Mouse (Mus musculus) cerebellum, adult 11-12 months (tissue): Measurements from ENCODE around the gene Mterf1a.
A peak's percentile ranks its signal among the peaks of the same experiment; 100 is the strongest.
"Not testable (repeated sequence)": the region's sequence is repeated elsewhere in the genome, so short reads cannot be mapped to it uniquely, and the experiment has no call there.

Experiments used
- DNase-seq: peaks from one replicate; pipeline ENCODE4 v3.0.0; 2022

The Mterf1a gene

DNA sequence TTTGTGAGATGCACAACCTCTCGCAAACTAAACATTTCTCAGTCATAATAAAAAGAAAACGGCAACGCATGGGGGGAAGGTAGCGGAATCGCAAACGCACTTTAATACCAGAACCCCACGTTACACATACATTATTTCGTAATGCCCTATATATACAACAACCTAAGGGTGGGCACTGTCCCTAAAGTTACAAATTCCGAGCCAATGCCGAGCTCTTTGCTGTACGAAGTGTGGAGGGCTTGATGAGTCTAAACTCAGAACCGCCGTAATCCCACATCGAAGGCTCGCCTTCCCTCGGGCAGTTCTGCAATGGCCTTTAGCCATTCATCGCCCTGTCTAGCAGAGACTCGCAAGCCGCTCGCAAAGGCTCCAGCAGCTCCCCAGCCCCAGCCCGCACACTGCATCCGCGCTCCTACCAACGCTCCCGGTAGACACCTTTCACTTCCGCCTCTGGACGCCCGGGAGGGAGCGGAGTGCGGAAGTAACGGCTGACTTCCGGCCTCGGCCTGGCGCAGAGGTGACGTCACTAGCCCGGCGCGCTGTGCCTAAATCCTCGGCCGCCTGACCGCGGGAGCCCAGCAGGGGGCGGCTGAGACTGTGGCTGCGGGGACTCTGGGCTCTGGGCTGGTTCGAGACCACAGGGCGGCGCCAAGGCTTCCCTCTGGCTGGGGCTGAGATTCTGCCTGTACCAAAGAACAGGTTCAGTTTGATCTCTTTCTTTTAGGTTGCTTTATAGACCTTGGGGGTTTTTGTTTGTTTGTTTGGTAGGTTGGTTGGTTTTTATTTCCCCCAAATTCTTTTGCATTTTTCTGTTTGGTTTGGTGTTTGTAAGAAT, at the start of gene Mterf1a:
TSS of gene Mterf1a (minus strand) at position 475 of the 835 bp plus-strand sequence.
- peak; percentile 67 for DNase-seq

DNA sequence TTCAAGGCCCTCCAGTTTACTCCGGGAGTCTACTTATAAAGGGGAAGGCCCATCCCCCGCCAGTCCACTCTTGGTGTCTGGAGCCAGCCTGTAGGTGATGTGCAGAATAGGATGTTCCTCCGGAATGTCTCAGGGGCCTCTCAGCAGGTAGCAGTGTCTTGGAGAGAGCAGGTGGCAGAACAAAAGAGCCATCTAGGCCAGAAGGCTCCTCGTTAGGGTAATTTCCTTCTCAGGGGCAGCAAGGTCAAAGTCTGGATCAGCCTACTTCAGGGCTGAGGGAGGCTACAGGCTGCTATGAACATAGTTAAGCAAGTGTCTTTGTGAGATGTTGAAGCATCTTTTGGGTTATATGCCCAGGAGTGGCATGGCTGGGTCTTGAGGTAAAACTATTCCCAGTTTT, 49.4 kb upstream of the Mterf1a start:
- DNase-seq, result not testable (repeated sequence)

DNA sequence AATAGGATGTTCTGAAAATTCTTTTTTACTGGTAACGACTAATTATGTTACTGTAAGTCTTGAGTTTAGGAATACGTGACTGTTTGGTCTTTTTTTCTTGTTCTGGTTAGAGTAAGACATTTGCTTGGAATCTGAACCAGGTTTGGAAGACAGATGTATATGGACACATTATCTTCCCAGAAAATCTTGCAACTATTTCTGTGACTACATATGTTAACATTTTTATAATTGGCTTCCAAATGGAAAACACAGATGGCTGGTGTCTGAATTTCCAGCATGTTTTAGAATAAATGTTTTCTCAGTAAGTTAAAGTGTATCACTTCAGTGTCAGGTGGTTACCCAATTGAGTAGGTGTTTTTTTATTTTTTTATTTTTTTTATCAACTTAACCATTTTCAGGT, 47.5 kb upstream of the Mterf1a start:
- DNase-seq, result no peak

DNA sequence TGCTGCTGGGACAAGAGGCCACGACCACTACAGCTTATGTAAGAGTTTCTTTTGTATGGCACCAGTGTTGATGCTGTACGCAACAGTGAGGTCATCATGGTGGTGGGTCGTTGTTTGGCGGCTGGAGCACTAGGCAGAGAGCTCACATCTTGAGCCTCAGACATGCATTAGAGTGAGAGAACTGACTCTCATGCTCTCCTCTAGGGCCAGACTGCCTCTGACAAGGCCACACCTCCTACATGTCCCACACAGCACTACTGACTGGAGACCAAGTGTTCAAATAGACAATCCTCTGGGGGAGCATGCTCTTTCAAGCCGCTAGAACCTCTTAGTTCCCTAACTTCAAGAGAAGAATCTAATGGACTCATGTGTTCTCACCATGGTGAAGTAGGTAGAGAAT, 45.6 kb upstream of the Mterf1a start:
- no peak for DNase-seq

DNA sequence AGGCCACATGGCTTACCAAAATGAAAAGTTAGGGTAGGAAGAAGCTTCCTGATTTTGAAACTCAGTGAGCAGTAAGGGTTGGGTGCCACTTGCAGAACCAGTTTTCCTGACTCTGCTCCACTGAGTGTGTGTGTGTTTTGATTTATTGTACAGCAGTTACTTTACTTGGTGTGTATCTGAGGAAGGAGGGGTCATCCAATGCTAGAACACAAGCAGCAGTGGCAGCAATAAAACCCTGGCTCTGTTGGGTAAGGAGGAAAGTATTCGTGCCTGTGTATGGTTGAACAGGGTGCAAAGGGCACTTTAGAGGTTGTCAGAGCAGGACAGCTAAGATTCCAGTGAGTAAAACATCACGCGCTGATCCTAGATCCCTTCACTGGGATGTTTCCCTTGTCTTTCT, 45.2 kb upstream of the Mterf1a start:
- DNase-seq, result no peak

DNA sequence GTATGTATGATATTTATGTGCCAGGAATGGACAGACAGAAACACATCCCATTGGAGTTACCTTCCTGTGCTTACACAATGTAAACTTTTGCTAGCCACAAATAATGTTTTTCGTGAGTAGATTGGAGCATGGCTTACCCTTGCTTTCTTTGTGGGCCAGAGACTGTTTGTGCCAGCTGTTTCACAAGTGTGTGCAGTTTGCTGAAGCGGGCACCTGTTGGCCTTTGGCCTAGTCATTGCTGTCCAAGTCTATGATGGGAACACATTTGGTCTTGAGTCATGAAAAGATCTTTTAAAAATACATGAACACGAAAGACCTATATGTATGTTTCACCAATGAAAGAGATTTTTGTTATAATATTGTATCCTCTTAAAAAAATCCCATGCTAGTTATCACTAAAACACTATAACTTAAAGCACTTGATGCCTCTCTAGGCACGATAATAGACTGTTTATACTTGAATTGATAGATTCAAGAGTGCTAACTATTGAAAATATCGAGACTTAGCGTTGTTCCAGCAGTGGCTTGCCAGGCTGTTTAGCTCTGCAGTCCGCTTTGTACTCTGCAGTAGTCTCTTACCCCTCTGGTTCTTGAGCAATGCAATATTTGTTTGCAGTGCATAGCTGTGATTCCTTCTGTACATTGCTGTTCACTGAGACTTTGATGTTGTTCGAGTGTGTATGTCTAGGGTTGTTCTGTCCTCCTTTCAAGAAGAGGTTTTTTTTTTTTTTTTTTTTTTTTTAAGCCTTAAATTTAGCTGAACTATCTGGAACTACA, 42.2 kb upstream of the Mterf1a start:
- no peak for DNase-seq

DNA sequence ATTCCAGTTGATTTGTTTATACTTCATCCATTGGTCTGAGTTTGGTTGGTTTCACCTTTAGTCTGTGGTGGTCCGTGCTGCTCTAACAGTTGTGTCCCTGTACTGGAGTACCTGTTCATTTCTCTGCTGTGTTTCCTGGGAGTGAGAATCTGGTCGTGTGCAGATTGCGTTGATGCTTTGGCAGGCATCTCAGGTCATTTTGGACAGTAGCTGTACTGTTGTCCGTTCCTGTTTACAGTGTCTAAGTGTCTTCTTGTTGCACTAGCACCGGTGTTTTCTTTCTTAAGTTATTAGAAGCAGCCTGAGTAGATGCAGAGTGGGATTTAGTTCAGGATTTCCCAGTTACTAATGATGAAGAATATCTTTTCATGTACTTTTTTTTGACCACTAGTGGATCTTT, 41.5 kb upstream of the Mterf1a start:
- no peak for DNase-seq

DNA sequence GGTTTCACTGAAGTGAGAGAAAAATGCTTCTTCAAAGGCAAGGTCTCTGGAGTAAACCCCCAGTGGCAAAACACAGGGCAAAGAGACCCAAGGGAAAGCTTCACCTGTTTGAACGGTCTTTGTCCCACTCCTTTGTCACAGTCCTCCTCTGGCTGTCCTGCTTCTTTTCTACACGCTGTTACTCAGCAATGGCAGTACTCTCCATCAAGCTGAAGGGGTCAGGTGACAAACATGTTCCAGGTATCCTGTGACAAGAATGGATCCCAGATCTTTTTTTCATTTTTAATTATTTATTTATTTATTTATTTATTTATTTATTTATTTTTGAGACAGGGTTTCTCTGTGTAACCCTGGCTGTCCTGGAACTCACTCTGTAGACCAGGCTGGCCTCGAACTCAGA, 39.8 kb upstream of the Mterf1a start:
- DNase-seq, result no peak

DNA sequence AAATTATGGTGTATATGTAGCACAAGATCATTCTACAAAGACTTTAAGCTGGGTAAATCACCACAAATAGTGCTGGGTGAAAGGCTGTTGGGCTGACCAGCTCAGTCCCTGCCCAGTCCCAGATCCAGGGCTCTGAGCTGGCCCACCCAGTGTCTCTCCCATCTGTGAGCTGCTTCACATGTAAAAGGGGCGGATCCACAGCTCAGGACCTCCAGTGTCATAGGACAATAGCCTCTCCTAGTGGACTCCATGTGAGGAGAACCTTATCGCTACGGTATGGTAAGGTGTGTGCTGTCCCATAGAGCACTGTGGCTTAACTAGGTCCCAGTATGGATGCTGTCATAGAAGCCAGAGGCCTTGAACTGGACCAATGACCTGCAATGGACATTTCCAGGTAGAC, 37.9 kb upstream of the Mterf1a start:
- DNase-seq, result no peak

DNA sequence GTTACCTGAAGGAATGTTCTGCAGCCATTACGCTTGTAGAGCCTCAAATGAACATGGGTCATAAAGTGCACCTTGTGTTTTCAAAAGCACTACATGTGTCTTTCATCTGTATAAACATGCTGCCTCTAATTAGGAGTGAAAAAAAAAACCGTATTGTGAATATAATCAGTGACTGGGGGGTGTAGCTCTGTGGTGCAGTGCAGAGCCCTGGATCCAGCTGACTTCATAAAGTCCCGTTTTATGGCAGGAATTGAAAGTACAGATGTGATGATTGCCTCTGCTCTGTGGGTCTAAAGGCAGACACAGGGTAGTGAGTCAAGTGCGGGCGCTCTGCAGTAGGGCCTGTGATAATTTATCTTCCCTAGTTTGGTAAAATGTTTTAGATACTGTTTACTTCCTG, 37.0 kb upstream of the Mterf1a start:
- DNase-seq, result no peak

DNA sequence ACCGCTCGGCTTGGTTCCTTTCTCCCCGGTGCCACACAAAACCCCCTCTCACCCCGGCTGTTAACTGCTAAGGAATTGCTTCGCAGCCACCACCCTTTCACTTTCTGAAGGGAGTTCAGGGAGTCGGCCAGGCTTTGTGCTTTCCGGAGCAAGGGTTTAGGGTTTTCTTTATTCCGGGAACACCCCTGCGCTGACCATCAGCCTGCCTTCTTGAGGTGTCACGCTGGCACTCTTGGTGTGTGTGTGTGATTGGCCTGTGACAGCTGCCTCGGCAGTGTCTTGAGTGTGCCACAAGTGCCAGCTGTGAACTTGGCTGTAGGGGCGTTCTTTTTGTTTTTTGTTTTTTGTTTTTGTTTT, 34.9 kb upstream of the Mterf1a start:
- DNase-seq, result peak; percentile 32

DNA sequence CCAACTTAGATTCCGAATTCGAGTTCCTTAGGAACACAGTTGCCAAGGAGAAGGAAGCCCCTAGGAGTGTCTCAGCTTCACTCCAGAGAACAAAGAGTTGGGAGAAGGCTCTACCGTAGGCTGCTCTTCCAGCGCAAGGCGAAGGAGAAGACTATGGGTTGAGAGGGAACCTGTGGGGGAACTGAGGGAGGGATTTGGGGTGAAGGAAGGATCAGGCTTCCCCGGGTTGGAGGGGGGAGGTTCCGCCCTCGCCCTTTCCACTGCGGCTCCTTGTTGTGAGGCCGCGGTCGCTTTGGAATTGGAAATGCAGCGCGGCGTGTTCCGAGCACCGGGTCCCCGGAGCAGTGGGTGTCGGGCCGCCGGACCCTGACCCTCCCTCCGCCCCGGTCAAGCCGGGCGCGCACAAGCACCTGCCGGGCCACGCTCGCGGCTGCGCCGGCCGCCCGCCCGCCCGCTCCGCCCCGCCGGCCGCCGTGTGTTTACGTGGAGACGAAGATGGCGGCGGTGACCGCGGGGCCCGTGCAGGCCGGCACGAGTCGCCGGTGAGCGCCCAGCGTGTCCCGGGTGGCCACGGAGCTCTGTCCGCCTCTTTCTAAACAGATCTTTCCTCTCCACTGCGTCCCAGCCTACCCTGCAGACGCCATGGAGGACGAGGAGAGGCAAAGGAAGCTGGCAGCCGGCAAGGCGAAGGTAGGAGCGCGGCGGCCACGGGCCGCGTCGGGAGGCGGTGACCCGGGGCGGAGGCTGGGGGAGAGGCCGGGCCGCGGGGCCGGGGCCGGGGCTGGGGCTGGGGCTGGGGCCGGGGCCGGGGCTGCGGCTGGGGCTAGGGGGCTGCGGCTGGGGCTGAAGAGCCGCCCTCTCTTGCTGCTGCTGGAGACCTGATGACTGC, 34.3 kb upstream of the Mterf1a start, which contains the start of gene Akap9:
TSS of gene Akap9 (plus strand) at position 254 of the 889 bp plus-strand sequence.
- peak; percentile 74 for DNase-seq

DNA sequence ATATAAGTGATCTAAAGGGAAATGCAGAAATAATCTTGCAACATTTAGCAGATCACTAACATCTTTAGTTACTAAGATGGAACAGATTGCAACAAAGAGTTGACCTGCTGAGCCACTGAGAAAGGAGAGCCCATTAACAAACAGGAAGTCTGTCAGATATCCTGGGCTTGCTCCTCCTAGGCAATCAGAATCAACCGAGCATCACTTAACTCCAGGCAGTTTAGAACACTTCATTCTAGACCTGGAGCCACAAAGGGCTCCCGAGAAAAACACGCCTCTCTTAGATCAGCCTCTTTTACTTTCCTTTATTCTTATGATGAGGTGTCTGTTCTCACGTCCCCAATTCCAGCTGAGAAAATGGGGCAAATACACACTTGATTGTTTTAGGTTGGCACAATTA, 32.9 kb upstream of the Mterf1a start:
- no peak for DNase-seq

DNA sequence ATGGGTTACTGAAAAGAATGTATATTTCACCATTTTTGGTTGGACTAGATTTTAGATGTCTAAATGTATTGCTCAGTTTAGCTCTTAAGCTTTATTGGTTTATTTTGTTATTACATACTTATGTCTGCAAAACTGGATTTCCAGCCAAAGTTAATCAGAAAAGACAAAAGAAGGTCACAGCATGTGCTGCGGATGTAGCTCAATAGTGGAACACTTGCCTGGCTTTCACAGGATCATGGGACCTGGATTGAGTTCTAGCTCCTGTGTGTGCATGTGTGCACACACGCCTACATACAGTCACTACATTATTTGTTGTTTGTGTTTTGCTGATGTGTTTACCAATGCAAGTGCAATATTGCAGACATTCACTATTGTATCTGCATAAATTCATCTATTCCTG, 28.6 kb upstream of the Mterf1a start:
- no peak for DNase-seq

DNA sequence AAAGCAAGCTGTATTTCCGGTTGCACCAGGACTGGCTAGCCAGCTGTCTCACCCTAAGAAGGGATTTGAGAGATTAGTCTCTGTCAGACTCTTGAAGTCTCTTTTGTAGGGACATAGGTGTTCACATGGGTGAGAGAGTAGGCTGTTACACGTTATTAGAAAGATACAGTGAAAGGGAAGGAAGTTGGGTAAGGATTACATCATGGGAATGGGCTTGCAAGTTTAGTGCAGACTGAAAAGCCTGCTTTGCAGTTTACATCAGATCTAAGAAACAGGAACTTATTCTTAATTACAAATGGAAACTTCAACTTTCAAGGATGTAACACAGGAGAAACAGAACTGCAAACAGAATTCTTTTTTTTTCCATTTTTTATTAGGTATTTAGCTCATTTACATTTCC, 11.7 kb upstream of the Mterf1a start:
- DNase-seq, result no peak

DNA sequence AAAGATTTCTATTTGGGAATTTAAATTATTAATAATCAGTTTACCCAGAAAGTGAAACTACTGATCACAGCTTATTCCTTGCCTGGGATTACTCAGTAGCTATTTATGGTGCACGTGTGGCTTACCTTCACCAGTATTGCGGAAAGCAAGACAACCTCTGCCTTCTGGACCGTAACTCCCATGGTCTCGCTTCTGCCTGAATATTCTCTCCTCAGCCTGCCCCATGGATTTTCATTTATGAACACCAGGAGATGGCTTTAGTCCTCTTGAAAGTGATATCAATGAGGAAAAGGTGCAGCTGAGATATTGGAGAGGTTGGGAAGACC, 524 bp upstream of the Mterf1a start:
- DNase-seq, result not testable (repeated sequence)

DNA sequence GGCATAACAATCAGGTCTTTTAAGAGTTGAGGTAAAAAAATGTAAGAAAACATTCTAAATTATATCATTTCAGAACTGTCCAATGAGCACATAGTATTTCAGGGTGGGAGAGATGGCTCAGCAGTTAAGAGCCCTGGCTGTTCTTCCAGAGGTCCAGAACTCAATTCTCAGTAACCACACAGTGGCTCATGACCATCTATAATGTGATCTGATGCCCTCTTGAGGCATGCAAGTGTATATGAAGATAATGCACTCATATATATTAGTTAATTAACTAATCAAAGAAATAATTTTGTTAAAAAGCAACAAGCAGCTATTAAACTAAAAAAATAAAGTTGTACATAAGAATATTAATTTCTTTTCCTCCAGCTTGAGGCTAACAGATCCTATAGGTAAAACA, 4.5 kb downstream of the Mterf1a start:
- DNase-seq, result no peak

DNA sequence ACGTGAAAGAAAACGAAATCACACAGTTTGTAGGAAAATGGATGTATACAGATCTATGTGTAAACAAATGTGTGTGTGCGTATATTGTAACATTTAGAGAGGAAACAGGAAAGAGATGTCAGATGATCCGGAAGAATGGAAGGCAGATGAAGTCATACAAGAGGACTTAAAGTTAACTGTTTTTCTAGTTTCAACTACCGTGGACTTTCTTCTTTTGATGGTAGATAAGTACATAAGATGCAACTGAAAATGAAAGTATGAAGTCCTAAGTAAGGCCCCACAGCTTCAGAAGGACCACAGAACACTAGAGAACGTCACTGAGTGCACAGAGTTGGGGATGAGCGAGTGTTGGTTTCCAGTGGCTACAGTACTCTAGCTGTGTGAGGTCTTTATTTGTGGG, 6.9 kb downstream of the Mterf1a start:
- DNase-seq, result not testable (repeated sequence)

DNA sequence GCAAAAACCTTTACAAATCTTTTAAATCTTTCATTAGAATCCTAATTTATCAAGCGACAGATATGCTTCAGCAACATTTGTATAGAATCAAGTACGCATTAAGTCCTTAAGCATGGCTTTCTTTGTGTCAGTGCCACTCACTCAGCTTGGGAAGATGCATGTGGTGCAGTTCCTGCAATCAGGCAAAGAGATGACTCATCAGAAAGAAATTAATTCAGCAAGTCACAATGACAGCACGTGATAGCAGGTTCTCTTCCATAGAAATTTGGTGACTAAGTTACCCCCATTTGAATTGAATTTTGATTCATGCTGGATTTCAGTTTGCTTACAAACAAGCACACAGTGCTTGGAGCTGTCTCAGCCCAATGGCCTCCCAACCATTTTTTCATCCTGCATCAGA, 20.2 kb downstream of the Mterf1a start:
- no peak for DNase-seq

DNA sequence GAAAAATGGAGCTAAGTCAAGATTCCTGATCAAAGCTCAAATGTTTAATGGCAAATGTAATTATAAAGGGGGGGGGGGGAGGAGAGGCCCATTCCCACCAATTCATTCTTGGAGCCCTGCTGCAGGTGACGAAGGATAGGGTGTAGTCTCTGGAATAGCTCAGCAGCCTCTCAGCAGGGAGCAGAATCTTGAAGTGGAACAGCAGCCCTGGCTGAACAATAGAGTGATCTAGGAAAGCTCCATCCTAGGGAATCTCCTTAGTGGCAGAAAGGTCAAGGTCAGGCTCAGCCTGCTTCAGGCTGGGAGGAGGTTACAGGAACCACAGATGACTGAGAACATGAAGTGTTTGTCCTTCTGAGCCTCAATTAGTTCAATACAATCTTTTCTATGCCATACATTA, 21.4 kb downstream of the Mterf1a start:
- no peak for DNase-seq

DNA sequence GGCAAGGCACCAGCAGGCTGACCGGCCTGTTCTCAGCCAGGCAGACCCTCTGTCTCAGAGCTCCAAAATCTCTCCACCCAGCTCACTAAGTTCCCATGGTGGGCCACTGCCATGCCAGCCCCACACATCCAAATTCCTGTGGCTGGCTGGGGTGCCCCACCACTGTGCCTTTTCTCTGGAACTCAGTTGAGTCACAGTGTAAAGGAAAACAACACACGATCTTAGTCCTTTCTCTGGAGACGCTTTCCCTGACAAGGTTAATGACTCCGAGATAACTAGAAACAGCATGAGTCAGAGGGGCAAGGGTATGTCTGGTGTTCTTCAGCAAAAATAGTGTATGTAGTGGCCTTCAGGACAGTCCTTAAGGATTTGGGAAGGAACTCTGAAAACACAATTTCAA, 23.6 kb downstream of the Mterf1a start:
- DNase-seq, result no peak

DNA sequence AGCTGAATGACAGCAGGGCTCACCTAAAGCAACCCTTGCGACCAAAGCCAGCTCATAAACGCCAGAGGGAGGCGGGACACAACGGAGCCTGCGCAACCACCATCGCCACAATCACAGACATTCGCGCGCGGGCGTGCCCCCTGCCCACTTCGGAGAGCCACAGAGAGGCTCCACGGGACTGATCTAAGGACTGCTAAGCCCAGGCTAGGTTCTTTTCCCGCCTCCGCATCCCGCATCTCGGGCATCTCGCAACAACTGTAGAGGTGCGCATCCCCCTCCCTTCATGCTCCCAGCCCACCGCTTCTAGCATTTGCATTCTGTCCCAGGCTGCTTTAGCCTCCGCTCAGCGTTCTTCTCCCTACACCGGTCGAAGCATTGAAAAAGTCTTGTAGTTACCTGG, 48.7 kb downstream of the Mterf1a start, which contains the start of gene Lrrd1:
TSS of gene Lrrd1 (plus strand) at position 148 of the 400 bp plus-strand sequence.
- no peak for DNase-seq
